Mouse (Mus musculus) neural tube, embryonic 15.5 days (tissue): ENCODE results near the gene Zc3h4. TPM values are rescaled to one million over a fixed set of nuclear protein-coding genes. Genes with fewer than 3 reads are reported as not detected.

Experiments
- ATAC-seq: fragments of 200-750 bp; cut with Nextera tagmentation; 2 replicates; pipeline ENCODE4 v1.8.0; 2017; ENCODE audit warnings: mild to moderate bottlenecking, moderate TSS enrichment, moderate library complexity; ENCODE audit not compliant: low FRiP score
- H3K27ac ChIP-seq: fragments of 300-500 bp; sonication (generic); replicated peaks from 2 replicates; pipeline ENCODE4 v1.5.1; 2015; ENCODE audit warnings: mild to moderate bottlenecking, inconsistent platforms
- H3K27me3 ChIP-seq: fragments of 300-500 bp; sonication (generic); replicated peaks from 2 replicates; pipeline ENCODE4 v1.6.1; 2015; ENCODE audit warnings: inconsistent platforms
- H3K36me3 ChIP-seq: fragments of 300-500 bp; sonication (generic); 2 replicates; pipeline ENCODE4 v1.6.1; 2015; ENCODE audit warnings: inconsistent platforms
- H3K4me1 ChIP-seq: fragments of 300-500 bp; sonication (generic); 2 replicates; pipeline ENCODE4 v1.6.1; 2015; ENCODE audit warnings: inconsistent platforms
- H3K4me2 ChIP-seq: fragments of 300-500 bp; sonication (generic); 2 replicates; pipeline ENCODE4 v1.6.1; 2015; ENCODE audit warnings: inconsistent platforms, mild to moderate bottlenecking, moderate library complexity
- H3K4me3 ChIP-seq: fragments of 300-500 bp; sonication (generic); replicated peaks from 2 replicates; pipeline ENCODE4 v1.5.1; 2015; ENCODE audit warnings: mild to moderate bottlenecking, inconsistent platforms
- H3K9ac ChIP-seq: fragments of 300-500 bp; sonication (generic); replicated peaks from 2 replicates; pipeline ENCODE4 v1.6.1; 2015; ENCODE audit warnings: mild to moderate bottlenecking, inconsistent platforms
- H3K9me3 ChIP-seq: fragments of 300-500 bp; sonication (generic); replicated peaks from 2 replicates; pipeline ENCODE4 v1.6.1; 2016; ENCODE audit warnings: inconsistent platforms
- WGBS: fragments of 180-500 bp; shearing (Covaris S2); methylation state at CpG from one replicate; pipeline ENCODE4 v1.1.7; 2015; ENCODE audit warnings: mixed read lengths; 5-methylcytosine and 5-hydroxymethylcytosine counted together
- polyA plus RNA-seq: library from polyadenylated mRNA; unstranded; fragments of >200 nt; fragmentation: Nextera tagmentation; extraction: Ambion mirVana; gene quantifications from 2 replicates; pipeline ENCODE4 v1.2.1, GENCODE M21; 2015

Gene Zc3h4
- polyA plus RNA-seq, 1 experiment from 2014 or later = 14.5 TPM

DNA sequence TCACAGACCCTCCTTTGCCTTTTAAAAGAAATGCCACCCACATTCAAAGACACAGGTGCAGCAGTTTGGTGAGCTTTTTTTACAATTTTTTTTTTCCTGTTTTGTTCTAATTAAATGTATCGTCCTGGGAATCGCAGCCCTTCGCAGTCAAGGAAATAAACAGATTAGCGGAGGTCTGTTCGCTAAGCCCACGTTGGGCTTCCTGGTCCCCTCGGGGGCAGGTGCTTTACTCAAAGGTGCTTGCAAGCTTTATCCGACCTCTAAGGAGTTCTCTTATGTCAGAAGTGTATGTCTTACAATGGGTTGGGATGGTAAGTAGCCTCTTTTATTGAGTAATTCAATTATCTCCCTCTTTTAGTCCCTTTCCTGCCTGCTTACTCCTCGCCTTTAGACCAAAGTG is 1.7 kb downstream of the Zc3h4 start:
- peak overlapping the region; percentile 71 for H3K4me2 ChIP-seq
- H3K9ac ChIP-seq = peak overlapping the region; percentile 100
- no peak for ATAC-seq
- WGBS = under 1% methylated on average over 9 of the region's 9 CpGs
- H3K4me3 ChIP-seq = peak overlapping the region; percentile 84
- H3K9me3 ChIP-seq = no peaks in the 10 kb centered on the region
- peaks cover 40% of the 10 kb centered on the region for H3K4me1 ChIP-seq
- no peaks in the 10 kb centered on the region for H3K27me3 ChIP-seq
- no peaks in the 10 kb centered on the region for H3K36me3 ChIP-seq
- H3K27ac ChIP-seq = peak overlapping the region; percentile 100

DNA sequence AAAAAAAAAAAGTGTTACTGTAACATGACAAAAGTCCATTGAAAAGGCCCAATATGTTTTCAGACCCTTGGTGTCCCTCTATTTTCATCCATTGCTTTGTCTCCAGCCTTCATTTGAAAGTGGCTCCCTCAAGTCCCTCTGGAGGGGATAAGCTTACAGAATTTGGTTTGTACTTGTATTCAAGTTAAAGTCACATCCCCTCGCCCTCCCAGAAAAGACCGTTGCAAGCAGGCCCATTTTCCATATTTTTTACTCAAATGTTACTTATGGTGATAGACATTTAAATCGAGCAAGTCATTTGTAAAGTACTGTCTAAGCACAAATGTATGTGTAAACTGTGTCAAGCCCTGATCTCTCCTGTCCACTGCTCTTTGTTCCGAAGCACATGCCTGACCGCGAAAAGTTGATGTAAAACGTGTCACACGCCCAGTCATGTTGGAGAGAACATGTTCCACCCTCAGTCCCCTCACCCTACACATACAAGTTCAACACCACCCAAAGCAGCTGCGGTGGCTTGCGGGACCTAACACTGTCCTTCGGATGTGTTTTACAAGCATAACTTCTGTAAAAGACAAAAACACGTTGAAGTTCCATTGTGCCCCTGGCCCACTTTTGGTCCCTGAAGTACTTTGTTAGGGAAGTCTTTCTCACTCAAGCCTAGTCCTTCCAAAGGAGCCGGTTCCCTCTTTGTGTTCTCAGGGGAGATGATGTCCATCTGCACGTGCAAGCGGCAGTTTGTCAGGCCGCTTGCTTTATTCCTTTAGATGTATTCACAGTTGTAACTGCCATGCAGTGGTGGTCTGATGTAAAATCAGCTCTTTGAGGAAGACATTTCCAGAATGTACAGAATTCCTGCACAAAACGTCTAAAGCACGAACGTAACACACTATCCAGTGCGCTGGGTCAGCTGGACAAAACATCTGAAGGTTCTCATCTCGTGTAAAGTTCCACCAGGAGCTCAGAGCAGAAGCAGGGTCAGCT is 2.5 kb downstream of the Zc3h4 start:
- Histone ChIP-seq H3K9me3 (no peaks in the 10 kb centered on the region), H3K27ac (peak overlapping the region; percentile 100), H3K36me3 (no peaks in the 10 kb centered on the region), H3K4me1 (peaks cover 40% of the 10 kb centered on the region), H3K9ac (peak overlapping the region; percentile 100), H3K27me3 (no peaks in the 10 kb centered on the region), H3K4me3 (peak overlapping the region; percentile 84), H3K4me2 (peak overlapping the region; percentile 71)
- no peak for ATAC-seq
- WGBS = 11% methylated on average over 21 of the region's 21 CpGs

DNA sequence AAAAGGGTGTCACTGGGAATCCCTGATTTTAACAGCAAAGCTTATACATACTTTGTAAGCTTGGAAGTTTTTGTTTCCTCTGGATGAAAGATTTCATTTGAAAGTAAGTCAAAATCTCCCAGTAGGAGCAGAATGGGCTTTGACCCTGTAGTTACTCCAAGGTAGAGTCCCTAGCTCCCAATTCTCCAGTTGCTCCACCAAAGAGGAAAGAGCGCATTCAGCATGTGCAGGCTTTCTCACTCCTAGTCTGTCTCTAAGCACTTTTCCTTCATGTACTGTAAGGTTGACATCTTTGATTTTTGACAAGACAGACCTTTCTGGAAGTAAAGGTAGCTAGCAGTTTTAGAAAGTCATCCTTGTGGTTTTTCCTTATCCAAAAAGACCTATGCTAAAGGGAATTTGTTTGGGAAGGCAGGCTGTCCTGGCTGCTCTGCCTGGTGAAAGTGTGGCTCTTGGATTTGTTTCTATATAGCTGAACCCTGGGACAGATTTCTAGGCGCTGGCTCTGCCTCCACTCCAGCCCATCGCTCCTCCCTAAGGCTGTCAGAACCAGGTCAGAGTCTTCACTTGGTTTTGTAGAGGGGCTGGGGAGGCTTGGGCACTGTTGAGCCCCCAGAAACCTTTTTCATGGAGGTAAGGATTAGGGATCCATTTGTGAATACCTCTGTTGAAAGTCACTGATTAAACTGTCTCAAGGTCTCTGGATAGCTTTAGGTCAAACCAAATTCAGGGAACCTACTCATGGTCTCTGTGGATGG is 3.8 kb downstream of the Zc3h4 start:
- Histone ChIP-seq H3K27ac (peak overlapping the region; percentile 77), H3K4me1 (peaks cover 31% of the 10 kb centered on the region), H3K4me3 (0 out of 2 replicates have a peak overlapping the region, but pooled peaks have one; percentile 0), H3K4me2 (peak overlapping the region; percentile 71), H3K9ac (peak overlapping the region; percentile 32; the same call in 1 of the 2 replicates), H3K36me3 (no peaks in the 10 kb centered on the region), H3K27me3 (no peaks in the 10 kb centered on the region), H3K9me3 (no peaks in the 10 kb centered on the region)
- WGBS = 83% methylated on average over 3 of the region's 3 CpGs
- no peak for ATAC-seq

DNA sequence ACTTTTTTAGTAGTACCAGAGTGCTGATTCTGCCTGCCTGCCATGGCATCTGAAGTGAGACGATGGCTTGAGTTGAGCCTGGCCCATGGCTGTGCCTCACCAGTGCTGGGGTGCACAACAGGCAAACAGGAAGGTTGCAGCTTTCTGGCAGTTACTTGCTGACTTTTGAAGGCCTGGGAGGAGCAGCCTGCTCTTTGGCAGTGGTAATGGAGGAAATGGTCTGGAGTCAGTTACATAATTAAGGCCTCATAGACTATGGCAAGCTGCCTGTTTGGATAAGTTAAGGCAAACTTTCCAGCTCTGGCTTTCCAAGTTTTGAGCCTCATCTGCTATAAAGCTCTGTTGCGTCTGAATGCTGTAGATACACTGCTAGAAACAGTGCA is 4.4 kb downstream of the Zc3h4 start:
- no peak overlapping the region for H3K9ac ChIP-seq
- no peak for ATAC-seq

DNA sequence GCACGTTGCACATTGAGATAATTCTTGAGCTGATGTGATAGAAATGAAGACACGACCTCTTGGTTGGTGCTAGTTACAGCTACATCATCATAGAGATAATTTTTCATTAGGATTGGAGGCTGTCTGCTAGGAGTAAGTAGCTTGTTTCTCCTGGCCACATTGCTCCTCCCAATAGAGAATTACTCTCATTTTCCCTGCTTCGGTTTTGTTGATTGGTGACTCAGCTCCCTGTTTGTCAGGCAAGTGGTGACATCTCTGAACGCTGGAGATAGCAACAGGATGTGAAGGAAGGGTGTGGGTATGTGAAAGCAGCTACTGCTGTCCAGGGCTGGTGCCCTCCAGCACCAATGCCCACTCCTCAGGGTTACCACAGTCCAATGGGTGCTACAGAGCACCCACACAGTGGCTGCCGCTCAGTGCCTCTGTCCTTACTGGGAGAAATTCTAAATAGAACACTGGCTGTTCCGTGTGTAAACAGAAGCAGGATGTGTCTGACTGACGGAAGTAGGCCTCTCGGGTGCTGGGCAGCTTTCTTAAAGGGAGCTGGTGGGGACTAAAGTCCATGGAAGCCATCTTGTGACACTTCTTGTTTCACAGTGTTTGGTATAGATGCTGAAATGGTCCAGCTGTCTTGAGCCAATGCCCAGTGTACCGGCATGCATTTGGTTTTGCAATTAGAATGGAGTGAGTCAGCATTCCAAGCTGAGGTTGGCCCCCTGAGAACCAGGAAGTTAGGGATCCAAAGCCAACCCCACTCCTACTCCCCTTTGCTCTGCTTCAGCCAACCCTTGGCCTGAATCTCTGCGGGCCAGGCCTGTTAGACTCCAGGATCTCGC is 5.0 kb downstream of the Zc3h4 start:
- no peaks in the 10 kb centered on the region for H3K27me3 ChIP-seq
- H3K9ac ChIP-seq = peak overlapping the region; percentile 39; the same call in 1 of the 2 replicates
- H3K36me3 ChIP-seq = no peaks in the 10 kb centered on the region
- H3K4me1 ChIP-seq = peaks cover 31% of the 10 kb centered on the region
- 57% methylated on average over 11 of the region's 11 CpGs for WGBS
- peak overlapping the region; percentile 77 for H3K27ac ChIP-seq
- H3K4me2 ChIP-seq = peak overlapping the region; percentile 71
- H3K4me3 ChIP-seq = peak overlapping the region; percentile 13; the same call in 1 of the 2 replicates
- no peak for ATAC-seq
- H3K9me3 ChIP-seq = no peaks in the 10 kb centered on the region

More for the DNA sequence above, 4.4 kb downstream of the Zc3h4 start:
- peak overlapping the region; percentile 71 for H3K4me2 ChIP-seq
- no peaks in the 10 kb centered on the region for H3K27me3 ChIP-seq
- H3K27ac ChIP-seq = peak overlapping the region; percentile 77
- no peaks in the 10 kb centered on the region for H3K36me3 ChIP-seq
- peaks cover 31% of the 10 kb centered on the region for H3K4me1 ChIP-seq
- WGBS = 69% methylated on average over 2 of the region's 2 CpGs
- no peaks in the 10 kb centered on the region for H3K9me3 ChIP-seq
- H3K4me3 ChIP-seq = 0 out of 2 replicates have a peak overlapping the region, but pooled peaks have one; percentile 0

DNA sequence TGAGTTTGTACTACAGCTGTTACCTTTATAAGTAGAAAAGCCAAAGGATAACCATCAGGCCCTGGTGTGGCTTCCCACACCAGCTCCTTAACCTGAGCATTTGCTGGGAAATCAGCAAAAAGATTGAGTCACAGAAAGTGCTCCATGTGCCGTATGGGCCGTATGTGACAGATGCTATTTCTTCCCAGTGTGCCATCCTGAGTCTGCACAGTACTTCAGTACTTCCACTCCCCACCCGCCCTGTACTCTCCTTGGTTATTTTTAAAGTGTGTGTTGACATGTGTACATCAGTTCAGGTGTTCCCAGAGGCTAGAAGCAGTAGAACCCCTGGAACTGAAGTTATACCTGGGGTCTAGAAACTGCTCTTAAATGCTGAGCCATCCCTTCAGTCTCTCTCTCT is 6.3 kb downstream of the Zc3h4 start:
- Histone ChIP-seq H3K4me3 (no peak overlapping the region), H3K9me3 (no peaks in the 10 kb centered on the region), H3K4me1 (peaks cover 35% of the 10 kb centered on the region), H3K27ac (no peak overlapping the region), H3K4me2 (no peak overlapping the region), H3K27me3 (no peaks in the 10 kb centered on the region), H3K9ac (no peak overlapping the region), H3K36me3 (no peaks in the 10 kb centered on the region)
- no peak for ATAC-seq
- 85% methylated on average over 3 of the region's 3 CpGs for WGBS

DNA sequence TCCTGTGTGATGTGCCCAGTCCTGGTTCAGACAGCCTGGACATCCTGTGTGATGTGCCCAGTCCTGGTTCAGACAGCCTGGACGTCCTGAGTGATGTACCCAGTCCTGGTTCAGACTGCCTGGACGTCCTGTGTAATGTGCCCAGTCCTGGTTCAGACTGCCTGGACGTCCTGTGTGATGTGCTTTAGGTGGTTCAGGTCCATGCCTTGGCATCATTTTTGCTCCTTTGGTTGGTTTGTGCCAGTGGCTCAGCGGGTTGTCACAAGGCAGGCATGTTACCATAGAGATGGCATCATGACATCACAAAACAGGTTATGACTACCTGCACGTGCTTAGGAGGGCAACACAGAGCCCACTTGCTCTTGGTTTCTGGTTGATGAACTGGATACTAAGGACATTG is 10.4 kb downstream of the Zc3h4 start:
- no peaks in the 10 kb centered on the region for H3K36me3 ChIP-seq
- 93% methylated on average over 5 of the region's 5 CpGs for WGBS
- no peak overlapping the region for H3K9ac ChIP-seq
- no peaks in the 10 kb centered on the region for H3K9me3 ChIP-seq
- H3K4me3 ChIP-seq = no peak overlapping the region
- ATAC-seq = no peak
- H3K4me1 ChIP-seq = peaks cover 24% of the 10 kb centered on the region
- no peaks in the 10 kb centered on the region for H3K27me3 ChIP-seq
- H3K27ac ChIP-seq = no peak overlapping the region
- H3K4me2 ChIP-seq = no peak overlapping the region

DNA sequence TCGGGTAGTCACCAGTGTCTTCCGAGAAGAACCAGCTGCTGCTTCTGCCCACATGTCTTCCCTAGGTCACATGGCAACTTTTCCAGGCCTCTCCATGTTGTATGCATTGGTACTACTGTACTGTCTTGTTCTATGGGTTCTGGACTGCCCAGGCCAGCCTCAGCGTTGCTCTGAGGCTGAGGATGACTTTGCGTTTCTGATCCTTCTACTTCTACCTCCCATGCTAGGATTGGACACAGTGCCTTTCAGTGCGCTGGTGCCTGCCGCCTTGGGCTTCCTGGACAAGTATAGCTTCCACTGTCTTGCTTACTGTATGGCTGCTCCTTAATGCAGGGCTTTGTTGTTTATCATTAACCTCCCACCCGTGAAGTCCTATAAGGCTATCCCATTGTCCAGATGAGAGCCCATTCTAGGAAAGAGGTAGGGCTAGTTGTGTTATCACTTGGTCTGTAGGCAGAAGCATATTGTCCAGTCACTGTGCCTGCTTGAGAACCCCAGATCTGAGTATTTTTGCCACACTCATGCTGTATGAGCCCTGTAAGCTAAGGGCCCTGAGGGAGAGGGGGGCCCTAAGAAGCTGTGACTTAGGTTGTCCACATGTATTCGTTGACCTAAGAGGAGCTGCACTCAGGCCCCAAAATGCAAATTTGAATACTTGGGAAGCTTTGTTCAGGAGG is 11.6 kb downstream of the Zc3h4 start:
- Histone ChIP-seq H3K27ac (no peak overlapping the region), H3K4me2 (no peak overlapping the region), H3K9me3 (no peaks in the 10 kb centered on the region), H3K4me1 (peaks cover 24% of the 10 kb centered on the region), H3K9ac (no peak overlapping the region), H3K4me3 (no peak overlapping the region), H3K27me3 (no peaks in the 10 kb centered on the region), H3K36me3 (peaks cover 10% of the 10 kb centered on the region)
- no peak for ATAC-seq
- WGBS = 88% methylated on average over 8 of the region's 8 CpGs

DNA sequence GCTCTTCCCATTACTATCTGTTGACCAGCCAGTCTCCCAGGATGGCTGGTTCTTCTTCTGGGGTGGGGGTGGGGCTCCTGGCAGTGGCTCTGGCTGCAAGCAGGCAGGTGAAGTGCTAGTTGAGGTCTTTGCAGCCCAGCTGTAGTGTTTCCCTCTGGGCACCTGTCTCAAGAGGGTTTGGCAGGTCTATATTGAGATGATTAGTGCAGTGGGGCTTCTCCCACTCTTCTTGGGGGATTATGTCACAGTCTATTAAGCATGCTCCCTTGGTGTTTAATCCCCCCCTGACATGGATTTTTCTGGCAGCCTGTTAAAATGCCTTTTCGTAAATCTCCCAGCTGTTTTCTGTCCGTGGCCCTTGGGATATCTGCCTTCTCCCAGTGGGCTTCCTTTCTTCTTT is 12.2 kb downstream of the Zc3h4 start:
- WGBS = 58% methylated on average over 2 of the region's 2 CpGs
- Histone ChIP-seq H3K4me1 (peaks cover 24% of the 10 kb centered on the region), H3K36me3 (peaks cover 15% of the 10 kb centered on the region), H3K4me2 (no peak overlapping the region), H3K9me3 (no peaks in the 10 kb centered on the region), H3K4me3 (no peak overlapping the region), H3K27me3 (no peaks in the 10 kb centered on the region), H3K9ac (no peak overlapping the region), H3K27ac (no peak overlapping the region)
- no peak for ATAC-seq

DNA sequence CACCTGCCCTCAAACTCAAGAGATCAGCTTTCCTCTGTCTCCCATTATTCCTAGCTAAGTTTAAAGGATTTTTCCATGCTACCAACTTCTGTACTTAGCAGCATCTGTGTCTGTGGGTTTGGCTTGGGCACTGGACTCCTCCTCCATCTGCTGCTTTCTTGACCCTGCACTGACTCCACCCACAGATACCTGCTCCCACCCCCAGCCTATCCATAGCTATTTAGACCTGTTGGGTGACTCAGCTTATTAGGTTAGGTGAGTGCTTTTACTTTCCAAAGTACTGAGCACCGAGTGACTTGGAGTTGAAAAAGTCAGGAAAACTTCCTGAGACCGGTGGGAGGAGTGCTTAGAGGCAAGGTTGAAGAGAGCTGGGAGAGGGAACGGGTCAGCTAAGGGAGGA is 14.7 kb downstream of the Zc3h4 start:
- 93% methylated on average over 3 of the region's 3 CpGs for WGBS
- no peak for ATAC-seq
- Histone ChIP-seq H3K27ac (no peak overlapping the region), H3K9ac (no peak overlapping the region), H3K4me3 (no peak overlapping the region), H3K9me3 (no peaks in the 10 kb centered on the region), H3K27me3 (no peaks in the 10 kb centered on the region), H3K4me2 (no peak overlapping the region), H3K4me1 (peaks cover 24% of the 10 kb centered on the region), H3K36me3 (peaks cover 40% of the 10 kb centered on the region)
